Mouse (Mus musculus): ENCODE data around the gene Hist1h2be. TPM values are rescaled to one million over a fixed set of nuclear protein-coding genes. Genes with fewer than 3 reads are reported as not detected.
"Not testable (repeated sequence)": the region's sequence is repeated elsewhere in the genome, so short reads cannot be mapped to it uniquely, and the experiment has no call there.

Gene Hist1h2be
- polyA plus RNA-seq, 1 experiment: 4.2 TPM

- WGBS: 90% methylated on average over 3 of the region's 3 CpGs
- no peak for DNase-seq
- Histone ChIP-seq H3K4me1 (ENCODE audit: control insufficient read depth, insufficient read depth, low read length) (no peaks in the 10 kb centered on the region), H3K27ac (ENCODE audit: insufficient read depth, low read length) (no peak overlapping the region), H3K27me3 (ENCODE audit: control insufficient read depth, insufficient read depth, low read length) (no peaks in the 10 kb centered on the region), H3K4me3 (replicated peaks; ENCODE audit: insufficient read depth, low read depth, low read length) (no peak overlapping the region)
- TF ChIP-seq CTCF (IDR thresholded peaks at IDR 0.05; ENCODE audit: borderline replicate concordance, insufficient read depth, low read depth, low read length) (no peak), POLR2A (IDR thresholded peaks at IDR 0.05; ENCODE audit: borderline replicate concordance, insufficient read depth, low read length) (no peak)
Observed at GRCm38 (mm10) chr13:23541497-23541896, 79.4 kb downstream of the Hist1h2be start.

DNA sequence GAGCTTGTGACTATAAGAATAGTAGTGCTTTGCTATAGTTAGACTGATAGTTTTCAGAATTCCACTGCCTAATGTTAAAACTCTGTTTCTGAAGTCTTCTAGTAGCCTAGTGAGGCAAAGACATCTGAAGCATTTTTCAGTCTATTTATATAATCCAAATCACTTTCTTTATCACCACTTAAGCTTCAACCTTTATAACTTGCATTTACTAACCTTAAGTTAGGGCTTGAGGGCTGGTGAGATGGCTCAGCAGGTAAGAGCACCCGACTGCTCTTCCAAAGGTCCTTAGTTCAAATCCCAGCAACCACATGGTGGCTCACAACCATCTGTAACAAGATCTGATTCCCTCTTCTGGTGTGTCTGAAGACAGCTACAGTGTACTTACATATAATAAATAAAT is 81.1 kb downstream of the Hist1h2be start:
- H3K27ac ChIP-seq (ENCODE audit: insufficient read depth, low read length); DNase-seq; H3K4me1 ChIP-seq (ENCODE audit: control insufficient read depth, insufficient read depth, low read length); H3K27me3 ChIP-seq (ENCODE audit: control insufficient read depth, insufficient read depth, low read length); H3K4me3 ChIP-seq (replicated peaks; ENCODE audit: insufficient read depth, low read depth, low read length): not testable (repeated sequence)
- WGBS: 83% methylated on average over 1 of the region's 1 CpGs

DNA sequence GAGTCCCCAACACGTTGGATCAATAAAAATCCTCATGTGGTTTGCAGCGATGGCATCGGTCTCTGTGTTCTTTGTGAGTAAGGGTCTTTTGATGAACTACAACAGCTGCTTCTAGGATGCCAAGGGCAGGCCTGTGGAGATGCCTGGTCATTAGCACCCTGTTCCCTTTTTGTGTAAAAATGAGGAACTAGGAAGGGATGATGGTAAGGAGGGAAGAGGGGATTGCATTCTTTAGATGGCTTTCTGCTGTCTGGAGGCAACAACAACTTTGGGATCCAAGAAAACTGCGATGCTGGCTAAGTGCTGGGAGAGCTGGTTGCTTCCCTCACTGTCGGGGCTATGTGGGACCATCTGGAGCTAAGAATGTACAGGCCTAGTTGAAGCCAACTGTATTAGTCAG is 82.7 kb downstream of the Hist1h2be start:
- Histone ChIP-seq H3K27me3 (ENCODE audit: control insufficient read depth, insufficient read depth, low read length) (no peaks in the 10 kb centered on the region), H3K27ac (ENCODE audit: insufficient read depth, low read length) (no peak overlapping the region)
- WGBS: 58% methylated on average over 5 of the region's 5 CpGs

DNA sequence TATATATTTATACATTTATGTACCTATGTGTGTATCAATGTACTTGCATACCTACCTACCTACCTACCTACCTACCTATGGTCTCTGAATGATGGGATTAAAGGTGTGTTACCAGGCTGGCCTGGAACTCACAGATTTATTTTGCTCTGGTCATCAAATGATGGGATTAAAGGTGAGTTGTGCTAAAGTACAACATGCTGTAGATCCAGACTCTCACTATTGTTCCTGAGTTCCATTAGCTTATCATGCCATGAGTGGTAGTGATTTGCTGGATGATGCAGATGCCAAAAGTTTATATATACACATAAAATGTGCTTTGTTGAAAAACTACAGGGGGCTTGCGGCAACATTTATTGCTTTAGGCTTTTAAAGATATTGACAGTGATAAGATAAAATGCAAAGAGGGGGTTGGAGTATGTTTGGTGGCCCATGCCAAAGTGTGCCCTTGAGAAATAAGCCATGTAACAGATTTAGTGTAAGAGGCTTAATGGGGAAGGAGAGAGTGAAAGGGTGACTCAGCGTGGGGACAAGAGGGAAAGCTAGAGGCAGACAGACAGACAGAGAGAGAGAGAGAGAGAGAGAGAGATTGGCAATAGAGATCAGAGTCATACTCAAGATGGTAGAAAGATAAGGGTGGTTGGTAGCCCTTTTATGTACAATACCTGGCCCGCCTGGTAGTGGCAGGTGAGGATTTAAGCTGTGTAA is 83.8 kb downstream of the Hist1h2be start:
- 81% methylated on average over 3 of the region's 3 CpGs for WGBS
- TF ChIP-seq POLR2A (IDR thresholded peaks at IDR 0.05; ENCODE audit: borderline replicate concordance, insufficient read depth, low read length): no peak
- TF ChIP-seq CTCF (IDR thresholded peaks at IDR 0.05; ENCODE audit: borderline replicate concordance, insufficient read depth, low read depth, low read length): no peak
- Histone ChIP-seq H3K27ac (ENCODE audit: insufficient read depth, low read length) (no peak overlapping the region), H3K4me1 (ENCODE audit: control insufficient read depth, insufficient read depth, low read length) (peaks cover 4% of the 10 kb centered on the region; the same call in 1 of the 2 replicates), H3K4me3 (replicated peaks; ENCODE audit: insufficient read depth, low read depth, low read length) (no peak overlapping the region), H3K27me3 (ENCODE audit: control insufficient read depth, insufficient read depth, low read length) (no peaks in the 10 kb centered on the region)
- no peak for DNase-seq

More for the DNA sequence above, 82.7 kb downstream of the Hist1h2be start:
- no peak for DNase-seq
- H3K4me1 ChIP-seq (ENCODE audit: control insufficient read depth, insufficient read depth, low read length): peaks cover 4% of the 10 kb centered on the region; the same call in 1 of the 2 replicates
- no peak for TF ChIP-seq CTCF (IDR thresholded peaks at IDR 0.05; ENCODE audit: borderline replicate concordance, insufficient read depth, low read depth, low read length)
- no peak for TF ChIP-seq POLR2A (IDR thresholded peaks at IDR 0.05; ENCODE audit: borderline replicate concordance, insufficient read depth, low read length)
- H3K4me3 ChIP-seq (replicated peaks; ENCODE audit: insufficient read depth, low read depth, low read length): no peak overlapping the region

GRCm38 (mm10) chr13:23536076-23536822 is 84.7 kb downstream of the Hist1h2be start:
- DNase-seq: no peak
- TF ChIP-seq POLR2A (IDR thresholded peaks at IDR 0.05; ENCODE audit: borderline replicate concordance, insufficient read depth, low read length) (no peak), CTCF (IDR thresholded peaks at IDR 0.05; ENCODE audit: borderline replicate concordance, insufficient read depth, low read depth, low read length) (no peak)
- WGBS: 10% methylated on average over 7 of the region's 7 CpGs
- Histone ChIP-seq H3K4me3 (replicated peaks; ENCODE audit: insufficient read depth, low read depth, low read length) (no peak overlapping the region), H3K4me1 (ENCODE audit: control insufficient read depth, insufficient read depth, low read length) (peaks cover 4% of the 10 kb centered on the region; the same call in 1 of the 2 replicates), H3K27me3 (ENCODE audit: control insufficient read depth, insufficient read depth, low read length) (no peaks in the 10 kb centered on the region), H3K27ac (ENCODE audit: insufficient read depth, low read length) (no peak overlapping the region)

DNA sequence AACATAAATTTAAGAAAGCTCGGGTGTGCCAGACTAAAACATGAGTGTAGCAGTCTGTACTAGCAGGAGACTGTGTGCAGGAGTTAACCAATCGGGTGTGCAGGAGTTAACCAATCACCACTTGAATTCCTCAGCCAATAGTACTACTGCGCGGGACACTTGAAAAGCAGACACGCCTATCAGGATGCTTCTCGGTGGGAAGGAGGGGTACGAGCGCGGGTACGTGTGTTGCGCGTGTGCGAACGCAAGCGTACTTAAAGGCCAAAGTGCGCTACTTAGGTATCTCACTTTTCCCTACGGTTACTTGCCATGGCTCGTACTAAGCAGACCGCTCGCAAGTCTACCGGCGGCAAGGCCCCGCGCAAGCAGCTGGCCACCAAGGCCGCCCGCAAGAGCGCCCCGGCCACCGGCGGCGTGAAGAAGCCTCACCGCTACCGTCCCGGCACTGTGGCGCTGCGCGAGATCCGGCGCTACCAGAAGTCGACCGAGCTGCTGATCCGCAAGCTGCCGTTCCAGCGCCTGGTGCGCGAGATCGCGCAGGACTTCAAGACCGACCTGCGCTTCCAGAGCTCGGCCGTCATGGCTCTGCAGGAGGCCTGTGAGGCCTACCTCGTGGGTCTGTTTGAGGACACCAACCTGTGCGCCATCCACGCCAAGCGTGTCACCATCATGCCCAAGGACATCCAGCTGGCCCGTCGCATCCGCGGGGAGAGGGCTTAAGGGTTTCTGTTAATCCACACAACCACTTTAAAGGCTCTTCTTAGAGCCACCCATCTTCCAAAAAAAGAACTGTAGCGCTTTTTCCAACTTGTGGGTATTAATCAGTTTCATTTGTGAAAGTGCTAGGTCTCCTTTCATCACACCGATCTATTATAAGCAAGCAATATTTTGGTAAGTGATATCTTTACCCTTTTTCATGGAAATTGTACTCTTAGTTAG is 85.5 kb downstream of the Hist1h2be start, which contains the start of gene Hist1h3g:
Hist1h3g (plus strand) TSS at position 286 of the 939 bp plus-strand sequence.
- H3K27me3 ChIP-seq (ENCODE audit: control insufficient read depth, insufficient read depth, low read length); H3K4me1 ChIP-seq (ENCODE audit: control insufficient read depth, insufficient read depth, low read length); H3K27ac ChIP-seq (ENCODE audit: insufficient read depth, low read length): not testable (repeated sequence)
- peak within 1 kb of the TSS; percentile 31 for H3K4me3 ChIP-seq (replicated peaks; ENCODE audit: insufficient read depth, low read depth, low read length)
- under 1% methylated on average over 55 of the region's 62 CpGs for WGBS
- DNase-seq: peak; percentile 81 to 87

DNA sequence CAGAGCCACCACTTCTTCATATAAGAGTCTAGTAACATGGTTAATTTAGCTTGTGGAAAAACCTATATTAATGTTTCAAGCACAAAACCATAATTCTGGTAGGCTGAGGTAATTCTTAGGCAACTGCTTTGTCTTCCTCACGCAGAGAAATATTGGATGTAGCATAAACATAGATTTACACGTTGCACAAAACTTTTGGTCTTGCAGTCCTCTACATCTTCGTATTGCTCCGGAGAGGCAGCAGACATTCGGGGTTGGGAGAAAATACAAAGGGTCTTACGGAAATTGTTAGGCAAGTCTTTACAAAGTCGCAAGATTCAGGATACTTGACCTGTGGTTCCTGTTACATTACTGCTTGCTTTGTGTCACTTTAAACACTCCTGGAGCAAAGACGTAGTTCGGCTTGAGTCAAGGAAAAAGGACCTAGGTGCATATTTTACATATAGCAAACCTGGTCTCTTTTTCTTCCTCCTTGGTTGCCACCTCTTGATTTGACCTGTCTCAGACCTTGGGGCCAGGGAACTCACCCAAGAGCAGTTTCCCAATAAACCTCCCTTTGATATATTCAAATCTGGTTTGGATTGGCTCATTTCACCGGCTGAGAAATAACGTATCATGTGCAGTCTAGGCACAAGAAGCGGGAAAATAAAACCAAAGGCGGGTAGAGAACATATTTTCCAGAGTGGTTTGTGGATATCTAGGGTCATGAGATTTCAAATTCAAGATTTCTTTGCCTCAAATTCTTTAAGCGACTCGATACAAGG is 86.4 kb downstream of the Hist1h2be start:
- Histone ChIP-seq H3K27me3 (ENCODE audit: control insufficient read depth, insufficient read depth, low read length) (no peaks in the 10 kb centered on the region), H3K4me3 (replicated peaks; ENCODE audit: insufficient read depth, low read depth, low read length) (peak overlapping the region; percentile 31), H3K4me1 (ENCODE audit: control insufficient read depth, insufficient read depth, low read length) (peaks cover 4% of the 10 kb centered on the region; the same call in 1 of the 2 replicates), H3K27ac (ENCODE audit: insufficient read depth, low read length) (no peak overlapping the region)
- DNase-seq: no peak
- WGBS: under 1% methylated on average over 15 of the region's 15 CpGs
- no peak for TF ChIP-seq CTCF (IDR thresholded peaks at IDR 0.05; ENCODE audit: borderline replicate concordance, insufficient read depth, low read depth, low read length)
- TF ChIP-seq POLR2A (IDR thresholded peaks at IDR 0.05; ENCODE audit: borderline replicate concordance, insufficient read depth, low read length): no peak

Other genes with a start within 250 kb of the Hist1h2be start
- gene Abt1, start 197.3 kb downstream of the Hist1h2be start, polyA plus RNA-seq (2012; rRNA removed): 9.8 and 10.7 TPM in 2 replicates
- gene Btn1a1, start 155.2 kb downstream of the Hist1h2be start, polyA plus RNA-seq (2012; rRNA removed): 0.21 and 0.32 TPM in 2 replicates
- 0.20 and 0.21 TPM in 2 replicates for gene Btn2a2, start 132.3 kb downstream of the Hist1h2be start, polyA plus RNA-seq (2012; rRNA removed)
- gene Hist1h4h, start 90.1 kb downstream of the Hist1h2be start, polyA plus RNA-seq (2012; rRNA removed): 33.0 and 35.8 TPM in 2 replicates
- gene Hist1h2af, start 87.2 kb downstream of the Hist1h2be start, polyA plus RNA-seq (2012; rRNA removed): 0.60 and 2.4 TPM in 2 replicates
- gene Hist1h3g, start 85.7 kb downstream of the Hist1h2be start, polyA plus RNA-seq (2012; rRNA removed): 0.29 TPM in 1 of 2 replicates, not detected in the other
- gene Hist1h2bh, start 77.7 kb downstream of the Hist1h2be start, polyA plus RNA-seq (2012; rRNA removed): 0.33 and 0.34 TPM in 2 replicates
- 0.32 and 0.33 TPM in 2 replicates for gene Hist1h3f, start 77.1 kb downstream of the Hist1h2be start, polyA plus RNA-seq (2012; rRNA removed)
- gene Hist1h4f, start 69.5 kb downstream of the Hist1h2be start, polyA plus RNA-seq (2012; rRNA removed): 4.7 and 7.0 TPM in 2 replicates
- gene Hist1h1d, start 67.9 kb downstream of the Hist1h2be start, polyA plus RNA-seq (2012; rRNA removed): 0.05 and 0.14 TPM in 2 replicates
- gene Hist1h3e, start 58.8 kb downstream of the Hist1h2be start, polyA plus RNA-seq (2012; rRNA removed): 1.5 and 3.2 TPM in 2 replicates
- gene Hist1h2ae, start 49.9 kb downstream of the Hist1h2be start, polyA plus RNA-seq (2012; rRNA removed): 0.33 and 0.60 TPM in 2 replicates
- 7.3 and 9.3 TPM in 2 replicates for gene Hist1h2bg, start 49.7 kb downstream of the Hist1h2be start, polyA plus RNA-seq (2012; rRNA removed)
- 0.65 and 0.98 TPM in 2 replicates for gene Hist1h2bf, start 46.9 kb downstream of the Hist1h2be start, polyA plus RNA-seq (2012; rRNA removed)
- gene Hist1h2ad, start 46.7 kb downstream of the Hist1h2be start, polyA plus RNA-seq (2012; rRNA removed): 1.2 and 1.9 TPM in 2 replicates
- gene Hist1h3d, start 45.4 kb downstream of the Hist1h2be start, polyA plus RNA-seq (2012; rRNA removed): 2.0 and 2.8 TPM in 2 replicates
- 5.8 and 8.0 TPM in 2 replicates for gene Hist1h4d, start 39.5 kb downstream of the Hist1h2be start, polyA plus RNA-seq (2012; rRNA removed)
- gene Hist1h1e, start 1.4 kb upstream of the Hist1h2be start, polyA plus RNA-seq (2012; rRNA removed): 4.1 and 6.1 TPM in 2 replicates
- gene Hist1h2ac, start 62.8 kb upstream of the Hist1h2be start, polyA plus RNA-seq (2012; rRNA removed): 0.85 and 1.1 TPM in 2 replicates
- 109 and 119 TPM in 2 replicates for gene Hist1h2bc, start 63.1 kb upstream of the Hist1h2be start, polyA plus RNA-seq (2012; rRNA removed)
- gene Hist1h1t, start 74.7 kb upstream of the Hist1h2be start, polyA plus RNA-seq (2012; rRNA removed): not detected in 2 replicates
- 5.8 and 9.1 TPM in 2 replicates for gene Hist1h4c, start 77.3 kb upstream of the Hist1h2be start, polyA plus RNA-seq (2012; rRNA removed)
- 6.2 and 7.1 TPM in 2 replicates for gene Hfe, start 89.7 kb upstream of the Hist1h2be start, polyA plus RNA-seq (2012; rRNA removed)
- 34.6 and 42.8 TPM in 2 replicates for gene Hist1h1c, start 117.7 kb upstream of the Hist1h2be start, polyA plus RNA-seq (2012; rRNA removed)
- 0.23 and 0.30 TPM in 2 replicates for gene Hist1h3c, start 124.5 kb upstream of the Hist1h2be start, polyA plus RNA-seq (2012; rRNA removed)
- 0.56 and 0.97 TPM in 2 replicates for gene Hist1h2bb, start 125.6 kb upstream of the Hist1h2be start, polyA plus RNA-seq (2012; rRNA removed)
- gene Hist1h2ab, start 130.0 kb upstream of the Hist1h2be start, polyA plus RNA-seq (2012; rRNA removed): 1.1 TPM in 1 of 2 replicates, not detected in the other
- 0.40 TPM in 1 of 2 replicates, not detected in the other for gene Hist1h3b, start 131.1 kb upstream of the Hist1h2be start, polyA plus RNA-seq (2012; rRNA removed)
- gene Hist1h4b, start 135.9 kb upstream of the Hist1h2be start, polyA plus RNA-seq (2012; rRNA removed): 4.8 and 5.4 TPM in 2 replicates
- gene Hist1h4a, start 140.1 kb upstream of the Hist1h2be start, polyA plus RNA-seq (2012; rRNA removed): 3.5 and 4.7 TPM in 2 replicates
- 0.43 and 1.2 TPM in 2 replicates for gene Hist1h3a, start 141.3 kb upstream of the Hist1h2be start, polyA plus RNA-seq (2012; rRNA removed)
- 0.52 TPM in 1 of 2 replicates, not detected in the other for gene Hist1h1a, start 142.5 kb upstream of the Hist1h2be start, polyA plus RNA-seq (2012; rRNA removed)
- gene Trim38, start 148.8 kb upstream of the Hist1h2be start, polyA plus RNA-seq (2012; rRNA removed): 0.08 and 0.10 TPM in 2 replicates
- gene Slc17a2, start 185.9 kb upstream of the Hist1h2be start, polyA plus RNA-seq (2012; rRNA removed): not detected in 2 replicates
- gene Slc17a3, start 218.3 kb upstream of the Hist1h2be start, polyA plus RNA-seq (2012; rRNA removed): 0.02 TPM in 1 of 2 replicates, not detected in the other
- gene Slc17a1, start 246.6 kb upstream of the Hist1h2be start, polyA plus RNA-seq (2012; rRNA removed): not detected in 2 replicates

Data from cerebellum, adult 2 months (tissue).